Mouse (Mus musculus) brain, embryonic 14.5 days (tissue): Measurements from ENCODE around the gene Stra6.

ENCODE experiments used
- CTCF ChIP-seq: fragments of 200-500 bp; IDR thresholded peaks from 2 replicates; pipeline ENCODE4 v1.5.1; 2012; ENCODE audit warnings: inconsistent platforms, mild to moderate bottlenecking, moderate library complexity, borderline replicate concordance; ENCODE audit not compliant: insufficient read depth, insufficient read length; ENCODE audit errors: extremely low read depth
- POLR2A ChIP-seq: fragments of 200-500 bp; IDR thresholded peaks from 2 replicates; pipeline ENCODE4 v1.6.1; 2012; ENCODE audit warnings: mild to moderate bottlenecking, inconsistent platforms, borderline replicate concordance; ENCODE audit not compliant: poor library complexity, insufficient read depth, insufficient read length, severe bottlenecking; ENCODE audit errors: extremely low read depth

DNA sequence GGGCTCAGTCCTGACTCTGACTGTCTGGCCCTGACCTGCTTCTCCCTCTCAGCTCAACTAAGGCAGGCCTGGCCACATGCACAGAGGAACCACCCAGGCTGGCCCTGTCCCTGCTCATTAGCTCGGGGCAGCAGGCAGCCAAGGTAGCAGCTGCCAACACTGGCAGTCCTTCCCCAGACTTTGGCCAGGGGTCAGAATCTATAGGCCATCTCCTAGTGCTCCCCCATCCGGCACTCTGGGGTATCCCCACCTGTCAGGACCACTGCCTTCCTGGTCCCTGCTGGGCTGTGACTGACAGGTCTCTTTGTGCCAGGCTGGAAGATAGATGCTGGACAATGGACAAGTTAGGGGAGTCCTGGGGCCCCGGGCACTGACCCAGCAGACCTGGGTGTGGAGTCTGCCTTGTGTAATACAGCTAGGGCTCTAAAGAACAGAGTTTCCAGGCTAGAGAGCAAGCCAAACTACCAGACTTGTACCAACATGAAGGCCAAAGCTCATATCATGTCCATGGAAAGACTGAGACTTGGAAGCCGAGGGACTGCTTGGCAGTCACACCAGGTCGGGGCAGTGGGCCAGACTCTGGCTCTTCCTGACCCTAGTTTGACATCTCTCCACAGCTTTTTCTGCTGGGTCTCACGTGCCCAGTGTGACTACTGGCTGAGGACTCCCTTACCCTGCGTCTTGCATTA lies 29.1 kb downstream of the Stra6 start:
- TF ChIP-seq CTCF (no peak), POLR2A (no peak)
